Mouse (Mus musculus) thymus, postnatal 14 days (tissue): Measurements from ENCODE around the gene Slmap.

Experiments
- DNase-seq: peaks from one replicate; pipeline ENCODE4 v3.0.0; 2021

The Slmap gene

GRCm38 (mm10) chr14:26379071-26379470 lies 155.7 kb downstream of the Slmap start:
- no peak for DNase-seq

GRCm38 (mm10) chr14:26376652-26377051 lies 158.1 kb downstream of the Slmap start:
- peak; percentile 65 for DNase-seq
